Mouse (Mus musculus) G1E (cell line): ENCODE measurements around the gene Hpcal1. TPM values are rescaled to one million over a fixed set of nuclear protein-coding genes. Genes with fewer than 3 reads are reported as not detected.

Source experiments
- ATAC-seq: 2 replicates; pipeline ENCODE4 v1.8.0; 2016; ENCODE audit warnings: mild to moderate bottlenecking; ENCODE audit not compliant: insufficient number of reproducible peaks, poor library complexity, low FRiP score, severe bottlenecking; ENCODE audit errors: extremely low read depth
- DNase-seq: peaks from one replicate; pipeline ENCODE4 v3.0.0; 2012; ENCODE audit warnings: low spot score
- H3K27me3 ChIP-seq: 2 replicates; pipeline ENCODE4 v1.6.1; 2012; ENCODE audit warnings: mild to moderate bottlenecking, low read length, inconsistent platforms; ENCODE audit not compliant: insufficient read depth
- H3K36me3 ChIP-seq: replicated peaks from 2 replicates; pipeline ENCODE3; 2012; ENCODE audit warnings: mild to moderate bottlenecking, inconsistent platforms
- H3K4me1 ChIP-seq: 2 replicates; pipeline ENCODE4 v1.6.1; 2012; ENCODE audit warnings: low read depth, low read length, inconsistent platforms, mixed read lengths; ENCODE audit not compliant: insufficient read depth
- H3K4me3 ChIP-seq: 2 replicates; pipeline ENCODE4 v1.5.1; 2012; ENCODE audit warnings: low read depth, mild to moderate bottlenecking, inconsistent platforms, low read length, moderate library complexity, mixed read lengths
- H3K9me3 ChIP-seq: replicated peaks from 2 replicates; pipeline ENCODE4 v1.6.1; 2012; ENCODE audit warnings: inconsistent platforms
- CTCF ChIP-seq: IDR thresholded peaks from 2 replicates; pipeline ENCODE4 v1.5.1; 2012; ENCODE audit warnings: low read depth, low read length, inconsistent platforms, mixed read lengths
- GATA1 ChIP-seq: IDR thresholded peaks from 2 replicates; pipeline ENCODE4 v1.6.1; 2012; ENCODE audit warnings: borderline replicate concordance, low read length, inconsistent platforms, mixed read lengths
- GATA2 ChIP-seq: IDR thresholded peaks from 2 replicates; pipeline ENCODE4 v1.6.1; 2012; ENCODE audit warnings: low read depth, low read length, inconsistent platforms, borderline replicate concordance
- POLR2AphosphoS5 ChIP-seq: IDR thresholded peaks from 2 replicates; pipeline ENCODE4 v1.6.1; 2012; ENCODE audit warnings: low read depth, low read length, inconsistent platforms; ENCODE audit not compliant: insufficient replicate concordance
- TAL1 ChIP-seq: conservative IDR thresholded peaks from 2 replicates; pipeline ENCODE4 v1.6.1; 2012; ENCODE audit warnings: low read depth, low read length, inconsistent platforms, mixed read lengths
- polyA plus RNA-seq: library from polyadenylated mRNA; stranded (reverse); fragments of >175 nt; gene quantifications from 2 replicates; pipeline ENCODE4 v1.2.3, GENCODE M21; 2012
- total RNA-seq, 2 experiments: library from RNA; stranded (forward) in 1 of 2; stranded (reverse) in 1 of 2; fragments of 200-1000 nt in 1 of 2; fragments of >200 nt in 1 of 2; fragmentation: Nextera tagmentation in 1 of 2; gene quantifications; 2 replicates each; pipeline ENCODE4 v1.2.3; 2014 to 2017

Hpcal1 gene
- total and polyA plus RNA-seq, 3 experiments = not detected

- no peaks in the 10 kb centered on the region for H3K4me1 ChIP-seq
- DNase-seq = no peak
Observed at GRCm38 (mm10) chr12:17709926-17710746, 19.5 kb downstream of the Hpcal1 start.

DNA sequence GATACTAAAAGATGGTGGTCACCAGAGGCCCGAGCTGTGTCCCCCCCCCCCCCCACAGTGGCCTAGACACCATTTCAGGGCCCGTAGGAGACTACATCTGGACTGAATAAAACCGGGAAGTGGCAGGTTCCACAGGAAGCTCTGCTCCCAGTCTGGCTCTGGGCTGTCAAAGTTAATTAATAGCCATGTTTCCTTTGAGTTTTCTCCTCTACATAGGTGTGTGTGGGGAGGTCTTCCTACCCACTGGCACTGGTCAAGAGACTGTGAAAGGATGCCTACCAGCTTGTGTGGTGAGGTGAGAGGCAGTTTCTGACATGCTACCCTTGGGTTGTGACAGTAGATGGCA, 20.1 kb downstream of the Hpcal1 start:
- DNase-seq (no peak), ATAC-seq (no peak)
- H3K27me3 ChIP-seq = no peaks in the 10 kb centered on the region
- no peaks in the 10 kb centered on the region for H3K36me3 ChIP-seq
- TF ChIP-seq CTCF = no peak
- no peak for TF ChIP-seq TAL1
- TF ChIP-seq GATA1 = no peak
- no peak for TF ChIP-seq GATA2
- no peak for TF ChIP-seq POLR2AphosphoS5
- no peak overlapping the region for H3K4me3 ChIP-seq
- H3K4me1 ChIP-seq = no peaks in the 10 kb centered on the region
- H3K9me3 ChIP-seq = peaks cover 8% of the 10 kb centered on the region; the same call in 1 of the 2 replicates

More at GRCm38 (mm10) chr12:17709926-17710746, 19.5 kb downstream of the Hpcal1 start:
- no peak overlapping the region for H3K4me3 ChIP-seq
- TF ChIP-seq TAL1 = no peak
- TF ChIP-seq POLR2AphosphoS5 = no peak
- no peak for TF ChIP-seq GATA2
- TF ChIP-seq CTCF = no peak
- no peak for TF ChIP-seq GATA1
- H3K27me3 ChIP-seq = no peaks in the 10 kb centered on the region
- ATAC-seq = no peak
- peaks cover 8% of the 10 kb centered on the region; the same call in 1 of the 2 replicates for H3K9me3 ChIP-seq
- H3K36me3 ChIP-seq = no peaks in the 10 kb centered on the region

DNA sequence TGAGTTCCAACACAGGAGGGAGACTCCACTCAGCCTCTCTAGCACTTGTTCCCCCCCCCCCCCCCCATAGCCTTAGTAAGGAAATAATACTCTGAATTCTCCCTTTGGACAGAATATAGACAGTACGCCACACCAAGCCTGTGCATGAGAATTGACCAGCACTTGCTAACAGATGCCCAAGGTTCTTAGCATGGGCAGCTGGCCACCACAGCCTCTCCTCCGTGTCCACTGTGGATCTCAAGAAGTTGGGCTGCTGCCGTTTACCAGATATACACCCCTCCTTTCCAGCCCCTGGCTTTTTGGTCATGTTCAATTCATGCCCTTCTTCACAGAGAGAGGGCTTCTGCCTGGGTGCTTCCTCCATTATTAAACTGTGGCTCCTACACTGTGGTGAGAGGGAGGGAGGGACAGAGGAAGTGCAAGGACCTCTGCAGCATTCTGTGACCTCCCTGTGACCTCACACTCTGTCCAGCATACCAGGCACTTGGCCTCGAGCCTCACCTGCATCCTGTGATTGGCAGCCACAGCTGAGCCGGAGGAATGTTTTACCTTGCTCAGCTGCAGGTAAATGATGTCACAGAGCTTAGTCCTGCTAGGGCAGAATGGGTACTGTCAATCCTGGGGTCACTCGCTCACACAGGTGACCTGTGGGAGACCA, 21.2 kb downstream of the Hpcal1 start:
- TF ChIP-seq CTCF (no peak), POLR2AphosphoS5 (no peak), GATA1 (no peak), TAL1 (no peak), GATA2 (no peak)
- Histone ChIP-seq H3K9me3 (peaks cover 6% of the 10 kb centered on the region; the same call in 1 of the 2 replicates), H3K4me1 (no peaks in the 10 kb centered on the region), H3K36me3 (no peaks in the 10 kb centered on the region), H3K27me3 (no peaks in the 10 kb centered on the region), H3K4me3 (no peak overlapping the region)
- ATAC-seq = no peak
- no peak for DNase-seq

DNA sequence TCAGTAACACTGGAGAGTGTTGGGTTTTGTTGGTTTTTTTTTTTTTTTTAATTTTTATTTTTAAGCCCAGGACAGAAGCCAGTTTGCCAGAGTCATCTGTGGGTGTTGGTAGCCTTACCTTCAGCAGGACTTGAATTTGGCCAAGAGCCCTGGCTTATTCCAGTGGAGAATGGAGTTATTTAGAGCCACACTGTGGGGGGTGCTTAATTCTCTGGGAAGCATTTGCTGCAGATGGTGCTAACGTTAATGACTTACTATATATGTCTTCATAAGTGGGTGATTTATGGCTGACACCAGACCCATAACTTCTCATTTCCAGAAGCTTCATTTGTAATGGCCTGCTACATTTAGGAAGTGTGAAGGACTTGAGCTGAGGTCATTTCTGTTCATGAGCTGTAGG, 21.9 kb downstream of the Hpcal1 start:
- Histone ChIP-seq H3K9me3 (peaks cover 6% of the 10 kb centered on the region; the same call in 1 of the 2 replicates), H3K36me3 (no peaks in the 10 kb centered on the region), H3K4me1 (no peaks in the 10 kb centered on the region), H3K27me3 (no peaks in the 10 kb centered on the region), H3K4me3 (no peak overlapping the region)
- DNase-seq = no peak
- no peak for ATAC-seq
- TF ChIP-seq POLR2AphosphoS5 (no peak), TAL1 (no peak), CTCF (no peak), GATA2 (no peak), GATA1 (no peak)

GRCm38 (mm10) chr12:17715720-17716478, 25.2 kb downstream of the Hpcal1 start:
- TF ChIP-seq CTCF = no peak
- no peak for TF ChIP-seq GATA2
- TF ChIP-seq POLR2AphosphoS5 = no peak
- no peak for TF ChIP-seq GATA1
- no peak for TF ChIP-seq TAL1
- no peaks in the 10 kb centered on the region for H3K36me3 ChIP-seq
- DNase-seq (no peak), ATAC-seq (no peak)
- no peak overlapping the region for H3K4me3 ChIP-seq
- no peaks in the 10 kb centered on the region for H3K27me3 ChIP-seq
- peaks cover 11% of the 10 kb centered on the region; the same call in 1 of the 2 replicates for H3K9me3 ChIP-seq
- no peaks in the 10 kb centered on the region for H3K4me1 ChIP-seq

- H3K36me3 ChIP-seq = no peaks in the 10 kb centered on the region
- DNase-seq (no peak), ATAC-seq (no peak)
- H3K27me3 ChIP-seq = no peaks in the 10 kb centered on the region
- no peaks in the 10 kb centered on the region for H3K4me1 ChIP-seq
- peaks cover 14% of the 10 kb centered on the region; the same call in 1 of the 2 replicates for H3K9me3 ChIP-seq
- H3K4me3 ChIP-seq = no peak overlapping the region
- TF ChIP-seq CTCF = no peak
- no peak for TF ChIP-seq GATA1
- no peak for TF ChIP-seq TAL1
- no peak for TF ChIP-seq GATA2
- TF ChIP-seq POLR2AphosphoS5 = no peak
Observed at GRCm38 (mm10) chr12:17717257-17717656, 26.6 kb downstream of the Hpcal1 start.
